Mouse (Mus musculus) frontal cortex, adult 2 months (tissue): Measurements from ENCODE around the gene Zfp622. TPM values are rescaled to one million over a fixed set of nuclear protein-coding genes. Genes with fewer than 3 reads are reported as not detected.

Source experiments
- polyA plus RNA-seq: library from polyadenylated mRNA; depleted of rRNA; stranded (reverse); fragments of >200 nt; gene quantifications from 2 replicates; pipeline ENCODE4 v1.2.3, GENCODE M21; 2012; rRNA removed

Zfp622 gene
- polyA plus RNA-seq, 1 experiment, result 33.9 TPM

Other genes with a start within 250 kb of the Zfp622 start
- 21.8 and 24.5 TPM in 2 replicates for gene Retreg1, start 141.2 kb upstream of the Zfp622 start, polyA plus RNA-seq